24 mouse cellular contexts compared by ENCODE assay signal in genomic region chr17:50284845-50285244, GRCm38 (mm10). TPM values are rescaled to one million over a fixed set of nuclear protein-coding genes. Genes with fewer than 3 reads are reported as not detected.
"Had no signal": no experiment of that assay in that cellular context is flagged by ENCODE, and none has a peak within 500 bp of the region (broad histone marks: within the 10 kb centered on the region; RNA-seq: fewer than 3 reads in every experiment).

No protein-coding gene starts in this region.

- H3K27ac ChIP-seq: liver, embryonic 15.5 days; lung, embryonic 15.5 days; macrophage; midbrain, embryonic 10.5 days; midbrain, embryonic 12.5 days; neural tube, embryonic 13.5 days; neural tube, embryonic 15.5 days; stomach, embryonic 15.5 days; stomach, postnatal 0 days had no signal

- ATAC-seq: liver, postnatal 0 days; lung, postnatal 0 days; midbrain, embryonic 16.5 days had no signal

- DNase-seq: liver, postnatal 0 days; lung, adult 2 months; lung, postnatal 14 days; lung, postnatal 36 days; midbrain, embryonic 14.5 days; right cerebral cortex, postnatal 14 days; thymus, adult 2 months; thymus, postnatal 25 days; thymus, postnatal 4 days had no signal

- H3K9me3 ChIP-seq: liver, embryonic 15.5 days; lung, embryonic 15.5 days; megakaryocyte, embryonic 14.5 days; midbrain, embryonic 10.5 days; midbrain, embryonic 12.5 days; neural tube, embryonic 13.5 days; neural tube, embryonic 15.5 days; stomach, embryonic 15.5 days had no signal

- H3K27me3 ChIP-seq: liver, embryonic 15.5 days; lung, embryonic 15.5 days; megakaryocyte, embryonic 14.5 days; midbrain, embryonic 12.5 days; neural tube, embryonic 13.5 days; neural tube, embryonic 15.5 days; stomach, embryonic 15.5 days had no signal

- H3K4me3 ChIP-seq: liver, embryonic 15.5 days; lung, embryonic 15.5 days; megakaryocyte, embryonic 14.5 days; midbrain, embryonic 10.5 days; midbrain, embryonic 12.5 days; myocyte; neural tube, embryonic 13.5 days; neural tube, embryonic 15.5 days; stomach, embryonic 15.5 days had no signal

- H3K4me1 ChIP-seq: liver, embryonic 15.5 days; lung, embryonic 15.5 days; megakaryocyte, embryonic 14.5 days; midbrain, embryonic 10.5 days; midbrain, embryonic 12.5 days; neural tube, embryonic 13.5 days; neural tube, embryonic 15.5 days; stomach, embryonic 15.5 days had no signal

- H3K4me2 ChIP-seq: liver, embryonic 15.5 days; lung, embryonic 15.5 days; midbrain, embryonic 12.5 days; neural tube, embryonic 13.5 days; neural tube, embryonic 15.5 days; stomach, embryonic 15.5 days had no signal

- H3K9ac ChIP-seq: liver, embryonic 15.5 days; liver, postnatal 0 days; lung, embryonic 15.5 days; midbrain, embryonic 12.5 days; neural tube, embryonic 13.5 days; neural tube, embryonic 15.5 days; stomach, embryonic 15.5 days had no signal

- H3K36me3 ChIP-seq: liver, embryonic 15.5 days; lung, embryonic 15.5 days; midbrain, embryonic 10.5 days; midbrain, embryonic 12.5 days; neural tube, embryonic 13.5 days; neural tube, embryonic 15.5 days; stomach, embryonic 15.5 days had no signal

RNA-seq across cellular contexts. Expression of gene Dazl, which starts 8.6 kb away (rescaled TPM):
- polyA plus RNA-seq: liver, postnatal 0 days; lung, adult 2 months; lung, postnatal 0 days; macrophage; myocyte; neural tube, embryonic 11.5 days; spleen, adult 2 months had no signal
